Mouse (Mus musculus): Measurements from ENCODE around the gene Polr2b. TPM values are rescaled to one million over a fixed set of nuclear protein-coding genes. Genes with fewer than 3 reads are reported as not detected.

Gene Polr2b
- polyA plus RNA-seq, 1 experiment from 2014 or later: 60.9 TPM

GRCm38 (mm10) chr5:77379434-77380135 lies 69.6 kb downstream of the Polr2b start:
- Histone ChIP-seq H3K4me1 (replicated peaks; ENCODE audit: control insufficient read depth, insufficient read depth, low read length) (no peaks in the 10 kb centered on the region), H3K9me3 (ENCODE audit: control insufficient read depth, low read length) (no peaks in the 10 kb centered on the region), H3K27ac (ENCODE audit: low read length) (no peak overlapping the region), H3K9ac (ENCODE audit: low read length) (no peak overlapping the region), H3K4me2 (ENCODE audit: low read depth, low read length) (no peak overlapping the region), H3K36me3 (ENCODE audit: control insufficient read depth, insufficient read depth, low read length) (no peaks in the 10 kb centered on the region), H3K27me3 (ENCODE audit: control insufficient read depth, insufficient read depth, low read depth, low read length) (no peaks in the 10 kb centered on the region), H3K4me3 (ENCODE audit: low read length) (no peak overlapping the region)
- ATAC-seq (ENCODE audit: low read depth): no peak
- WGBS: 86% methylated on average over 14 of the region's 14 CpGs

- Histone ChIP-seq H3K4me1 (replicated peaks; ENCODE audit: control insufficient read depth, insufficient read depth, low read length) (no peaks in the 10 kb centered on the region; the same call in 1 of the 2 replicates), H3K36me3 (ENCODE audit: control insufficient read depth, insufficient read depth, low read length) (no peaks in the 10 kb centered on the region), H3K9me3 (ENCODE audit: control insufficient read depth, low read length) (no peaks in the 10 kb centered on the region), H3K27me3 (ENCODE audit: control insufficient read depth, insufficient read depth, low read depth, low read length) (no peaks in the 10 kb centered on the region), H3K27ac (ENCODE audit: low read length) (no peak overlapping the region), H3K4me3 (ENCODE audit: low read length) (no peak overlapping the region), H3K4me2 (ENCODE audit: low read depth, low read length) (no peak overlapping the region), H3K9ac (ENCODE audit: low read length) (no peak overlapping the region)
- ATAC-seq (ENCODE audit: low read depth): no peak
- 72% methylated on average over 17 of the region's 17 CpGs for WGBS
Observed at GRCm38 (mm10) chr5:77380321-77380901, 70.5 kb downstream of the Polr2b start.

- peaks cover 4% of the 10 kb centered on the region for H3K4me1 ChIP-seq (replicated peaks; ENCODE audit: control insufficient read depth, insufficient read depth, low read length)
- H3K36me3 ChIP-seq (ENCODE audit: control insufficient read depth, insufficient read depth, low read length): no peaks in the 10 kb centered on the region
- 87% methylated on average over 7 of the region's 7 CpGs for WGBS
- H3K27ac ChIP-seq (ENCODE audit: low read length): no peak overlapping the region
- H3K4me2 ChIP-seq (ENCODE audit: low read depth, low read length): no peak overlapping the region
- H3K9me3 ChIP-seq (ENCODE audit: control insufficient read depth, low read length): no peaks in the 10 kb centered on the region
- no peak overlapping the region for H3K4me3 ChIP-seq (ENCODE audit: low read length)
- no peak overlapping the region for H3K9ac ChIP-seq (ENCODE audit: low read length)
- no peak for ATAC-seq (ENCODE audit: low read depth)
- no peaks in the 10 kb centered on the region for H3K27me3 ChIP-seq (ENCODE audit: control insufficient read depth, insufficient read depth, low read depth, low read length)
Observed at GRCm38 (mm10) chr5:77381283-77381682, 71.3 kb downstream of the Polr2b start.

- no peak for ATAC-seq (ENCODE audit: low read depth)
- no peak overlapping the region for H3K4me3 ChIP-seq (ENCODE audit: low read length)
- H3K4me2 ChIP-seq (ENCODE audit: low read depth, low read length): no peak overlapping the region
- WGBS: 83% methylated on average over 5 of the region's 5 CpGs
- no peaks in the 10 kb centered on the region for H3K9me3 ChIP-seq (ENCODE audit: control insufficient read depth, low read length)
- H3K36me3 ChIP-seq (ENCODE audit: control insufficient read depth, insufficient read depth, low read length): no peaks in the 10 kb centered on the region
- no peak overlapping the region for H3K27ac ChIP-seq (ENCODE audit: low read length)
- peaks cover 8% of the 10 kb centered on the region for H3K4me1 ChIP-seq (replicated peaks; ENCODE audit: control insufficient read depth, insufficient read depth, low read length)
- no peaks in the 10 kb centered on the region for H3K27me3 ChIP-seq (ENCODE audit: control insufficient read depth, insufficient read depth, low read depth, low read length)
- no peak overlapping the region for H3K9ac ChIP-seq (ENCODE audit: low read length)
Observed at GRCm38 (mm10) chr5:77381686-77382085, 71.7 kb downstream of the Polr2b start.

GRCm38 (mm10) chr5:77383799-77384554 lies 74.0 kb downstream of the Polr2b start:
- peak; percentile 80 for ATAC-seq (ENCODE audit: low read depth)
- peak overlapping the region; percentile 63 for H3K27ac ChIP-seq (ENCODE audit: low read length)
- no peaks in the 10 kb centered on the region for H3K9me3 ChIP-seq (ENCODE audit: control insufficient read depth, low read length)
- no peaks in the 10 kb centered on the region for H3K27me3 ChIP-seq (ENCODE audit: control insufficient read depth, insufficient read depth, low read depth, low read length)
- H3K4me2 ChIP-seq (ENCODE audit: low read depth, low read length): peak overlapping the region; percentile 38
- H3K4me1 ChIP-seq (replicated peaks; ENCODE audit: control insufficient read depth, insufficient read depth, low read length): peaks cover 16% of the 10 kb centered on the region
- H3K36me3 ChIP-seq (ENCODE audit: control insufficient read depth, insufficient read depth, low read length): no peaks in the 10 kb centered on the region
- no peak overlapping the region for H3K4me3 ChIP-seq (ENCODE audit: low read length)
- 56% methylated on average over 5 of the region's 5 CpGs for WGBS
- no peak overlapping the region for H3K9ac ChIP-seq (ENCODE audit: low read length)

GRCm38 (mm10) chr5:77384724-77385123 lies 74.8 kb downstream of the Polr2b start:
- H3K27me3 ChIP-seq (ENCODE audit: control insufficient read depth, insufficient read depth, low read depth, low read length): no peaks in the 10 kb centered on the region
- peaks cover 16% of the 10 kb centered on the region for H3K4me1 ChIP-seq (replicated peaks; ENCODE audit: control insufficient read depth, insufficient read depth, low read length)
- H3K9ac ChIP-seq (ENCODE audit: low read length): no peak overlapping the region
- H3K36me3 ChIP-seq (ENCODE audit: control insufficient read depth, insufficient read depth, low read length): no peaks in the 10 kb centered on the region
- H3K4me3 ChIP-seq (ENCODE audit: low read length): no peak overlapping the region
- WGBS: 56% methylated on average over 9 of the region's 9 CpGs
- H3K4me2 ChIP-seq (ENCODE audit: low read depth, low read length): peak overlapping the region; percentile 38
- ATAC-seq (ENCODE audit: low read depth): no peak
- no peaks in the 10 kb centered on the region for H3K9me3 ChIP-seq (ENCODE audit: control insufficient read depth, low read length)
- H3K27ac ChIP-seq (ENCODE audit: low read length): peak overlapping the region; percentile 63; the same call in 1 of the 2 replicates

GRCm38 (mm10) chr5:77385221-77385620 lies 75.3 kb downstream of the Polr2b start:
- no peaks in the 10 kb centered on the region for H3K27me3 ChIP-seq (ENCODE audit: control insufficient read depth, insufficient read depth, low read depth, low read length)
- H3K4me3 ChIP-seq (ENCODE audit: low read length): no peak overlapping the region
- no peaks in the 10 kb centered on the region for H3K36me3 ChIP-seq (ENCODE audit: control insufficient read depth, insufficient read depth, low read length)
- H3K4me1 ChIP-seq (replicated peaks; ENCODE audit: control insufficient read depth, insufficient read depth, low read length): peaks cover 16% of the 10 kb centered on the region
- WGBS: 74% methylated on average over 5 of the region's 5 CpGs
- H3K9me3 ChIP-seq (ENCODE audit: control insufficient read depth, low read length): no peaks in the 10 kb centered on the region
- no peak for ATAC-seq (ENCODE audit: low read depth)
- no peak overlapping the region for H3K9ac ChIP-seq (ENCODE audit: low read length)
- H3K27ac ChIP-seq (ENCODE audit: low read length): peak overlapping the region; percentile 2; the same call in 1 of the 2 replicates
- H3K4me2 ChIP-seq (ENCODE audit: low read depth, low read length): no peak overlapping the region

- H3K36me3 ChIP-seq (ENCODE audit: control insufficient read depth, insufficient read depth, low read length): no peaks in the 10 kb centered on the region
- H3K27ac ChIP-seq (ENCODE audit: low read length): no peak overlapping the region
- ATAC-seq (ENCODE audit: low read depth): no peak
- H3K4me1 ChIP-seq (replicated peaks; ENCODE audit: control insufficient read depth, insufficient read depth, low read length): peaks cover 16% of the 10 kb centered on the region
- no peak overlapping the region for H3K9ac ChIP-seq (ENCODE audit: low read length)
- no peak overlapping the region for H3K4me3 ChIP-seq (ENCODE audit: low read length)
- no peaks in the 10 kb centered on the region for H3K27me3 ChIP-seq (ENCODE audit: control insufficient read depth, insufficient read depth, low read depth, low read length)
- 52% methylated on average over 6 of the region's 6 CpGs for WGBS
- H3K9me3 ChIP-seq (ENCODE audit: control insufficient read depth, low read length): no peaks in the 10 kb centered on the region
- H3K4me2 ChIP-seq (ENCODE audit: low read depth, low read length): no peak overlapping the region
Observed at GRCm38 (mm10) chr5:77385900-77386595, 76.1 kb downstream of the Polr2b start.

All from lung, embryonic 16.5 days (tissue).